Mouse (Mus musculus) neural tube, embryonic 13.5 days (tissue): ENCODE data around the gene Ubl3. TPM values are rescaled to one million over a fixed set of nuclear protein-coding genes. Genes with fewer than 3 reads are reported as not detected.

Source experiments
- ATAC-seq: fragments of 200-750 bp; cut with Nextera tagmentation; 2 replicates; pipeline ENCODE4 v1.8.0; 2017; ENCODE audit warnings: low read depth, mild to moderate bottlenecking, moderate TSS enrichment, moderate library complexity
- H3K27ac ChIP-seq: fragments of 300-500 bp; sonication (generic); replicated peaks from 2 replicates; pipeline ENCODE4 v1.5.1; 2015; ENCODE audit warnings: moderate library complexity, mild to moderate bottlenecking, inconsistent platforms
- H3K27me3 ChIP-seq: fragments of 300-500 bp; sonication (generic); 2 replicates; pipeline ENCODE4 v1.6.1; 2015; ENCODE audit warnings: mild to moderate bottlenecking, inconsistent platforms
- H3K36me3 ChIP-seq: fragments of 300-500 bp; sonication (generic); 2 replicates; pipeline ENCODE4 v1.6.1; 2015; ENCODE audit warnings: mild to moderate bottlenecking, inconsistent platforms
- H3K4me1 ChIP-seq: fragments of 300-500 bp; sonication (generic); replicated peaks from 2 replicates; pipeline ENCODE4 v1.6.1; 2015; ENCODE audit warnings: inconsistent platforms
- H3K4me2 ChIP-seq: fragments of 300-500 bp; sonication (generic); 2 replicates; pipeline ENCODE4 v1.6.1; 2015; ENCODE audit warnings: inconsistent platforms, mild to moderate bottlenecking, moderate library complexity
- H3K4me3 ChIP-seq: fragments of 300-500 bp; sonication (generic); 2 replicates; pipeline ENCODE4 v1.5.1; 2015; ENCODE audit warnings: mild to moderate bottlenecking, inconsistent platforms
- H3K9ac ChIP-seq: fragments of 300-500 bp; sonication (generic); 2 replicates; pipeline ENCODE4 v1.6.1; 2015; ENCODE audit warnings: moderate library complexity, mild to moderate bottlenecking, inconsistent platforms
- H3K9me3 ChIP-seq: fragments of 300-500 bp; sonication (generic); 2 replicates; pipeline ENCODE4 v1.6.1; 2016; ENCODE audit warnings: inconsistent platforms
- WGBS: fragments of 180-500 bp; shearing (Covaris S2); methylation state at CpG from one replicate; pipeline ENCODE4 v1.1.7; 2015; 5-methylcytosine and 5-hydroxymethylcytosine counted together
- polyA plus RNA-seq: library from polyadenylated mRNA; unstranded; fragments of >200 nt; fragmentation: Nextera tagmentation; extraction: Ambion mirVana; gene quantifications from 2 replicates; pipeline ENCODE4 v1.2.1, GENCODE M21; 2015

Gene Ubl3
- polyA plus RNA-seq, 1 experiment from 2014 or later = 103 TPM

DNA sequence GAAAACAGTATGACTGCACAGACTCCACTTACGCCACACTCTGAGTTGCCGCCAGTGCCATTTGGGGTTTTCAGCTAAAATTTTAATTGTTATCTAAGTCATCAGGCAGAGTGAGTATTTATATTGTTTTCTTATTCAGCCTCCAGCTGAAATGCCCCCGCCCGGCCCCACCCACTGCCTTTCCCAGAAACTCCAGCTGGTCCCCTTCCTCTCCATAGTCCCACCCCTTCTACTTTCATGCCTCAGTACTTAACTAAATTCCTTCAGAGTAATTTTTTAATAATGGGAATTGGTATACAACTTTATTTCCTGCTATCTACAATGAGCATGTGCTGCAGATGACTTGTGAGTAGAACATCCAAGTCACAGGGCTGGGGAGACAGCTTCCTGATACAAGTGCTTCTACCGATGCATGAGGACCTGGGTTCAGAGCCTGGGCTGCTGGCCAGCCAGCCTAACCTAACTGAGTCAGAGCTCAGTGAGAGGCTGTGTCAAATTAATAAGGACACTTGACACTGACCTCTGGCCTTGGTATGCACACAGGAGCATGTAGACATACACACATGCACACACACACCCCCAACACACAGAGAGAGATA lies 40.4 kb downstream of the Ubl3 start:
- 85% methylated on average over 5 of the region's 5 CpGs for WGBS
- no peaks in the 10 kb centered on the region for H3K9me3 ChIP-seq
- no peaks in the 10 kb centered on the region for H3K27me3 ChIP-seq
- H3K27ac ChIP-seq = no peak overlapping the region
- peaks cover 39% of the 10 kb centered on the region for H3K36me3 ChIP-seq
- H3K4me2 ChIP-seq = no peak overlapping the region
- H3K4me1 ChIP-seq = peaks cover 23% of the 10 kb centered on the region
- no peak overlapping the region for H3K9ac ChIP-seq
- H3K4me3 ChIP-seq = no peak overlapping the region
- no peak for ATAC-seq

DNA sequence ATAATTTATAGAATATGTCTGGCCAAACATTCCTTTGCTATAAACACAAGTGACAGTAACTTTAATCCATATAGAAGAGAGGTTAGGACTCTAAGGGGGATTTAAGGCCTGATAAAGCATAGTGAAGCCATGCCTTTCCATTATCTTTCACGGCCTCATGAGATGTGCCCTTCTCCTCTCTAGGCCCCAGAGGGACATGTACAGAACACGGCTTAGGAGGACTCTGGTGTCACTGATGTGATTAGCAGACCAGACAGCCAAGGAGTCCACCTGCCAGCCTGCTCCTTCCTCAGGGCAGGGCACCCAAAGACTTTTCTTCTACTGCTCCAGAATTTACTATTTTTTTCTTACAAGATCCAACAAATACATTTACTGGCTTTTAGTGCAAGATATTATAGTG lies 42.3 kb downstream of the Ubl3 start:
- Histone ChIP-seq H3K9ac (no peak overlapping the region), H3K4me2 (no peak overlapping the region), H3K27me3 (no peaks in the 10 kb centered on the region), H3K4me3 (no peak overlapping the region), H3K27ac (no peak overlapping the region), H3K4me1 (peaks cover 13% of the 10 kb centered on the region), H3K36me3 (peaks cover 58% of the 10 kb centered on the region), H3K9me3 (no peaks in the 10 kb centered on the region)
- no peak for ATAC-seq
- 84% methylated on average over 2 of the region's 2 CpGs for WGBS

DNA sequence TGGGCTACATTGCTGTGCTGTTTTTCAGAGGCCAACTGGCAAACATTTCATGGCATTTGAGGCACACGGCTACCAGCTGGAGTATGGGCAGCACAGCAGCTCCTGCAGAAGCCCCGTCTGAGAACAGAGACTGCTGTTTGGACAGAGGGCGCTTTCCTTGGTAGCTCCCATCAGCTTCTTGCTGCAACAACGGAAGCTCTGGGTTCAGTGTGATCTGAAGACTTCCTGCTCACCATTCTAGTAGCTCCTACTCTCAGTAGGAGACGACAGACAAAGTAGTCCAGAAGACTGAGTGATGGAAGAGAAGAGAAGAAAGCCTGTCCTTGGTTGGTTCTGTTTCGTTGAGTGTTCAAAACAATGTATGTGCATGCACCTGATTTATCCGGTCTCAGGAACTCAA lies 42.9 kb downstream of the Ubl3 start:
- Histone ChIP-seq H3K4me1 (peaks cover 13% of the 10 kb centered on the region), H3K9me3 (no peaks in the 10 kb centered on the region), H3K36me3 (peaks cover 60% of the 10 kb centered on the region), H3K27me3 (no peaks in the 10 kb centered on the region), H3K9ac (no peak overlapping the region), H3K4me2 (no peak overlapping the region), H3K4me3 (no peak overlapping the region), H3K27ac (no peak overlapping the region)
- ATAC-seq = no peak
- 81% methylated on average over 7 of the region's 7 CpGs for WGBS

DNA sequence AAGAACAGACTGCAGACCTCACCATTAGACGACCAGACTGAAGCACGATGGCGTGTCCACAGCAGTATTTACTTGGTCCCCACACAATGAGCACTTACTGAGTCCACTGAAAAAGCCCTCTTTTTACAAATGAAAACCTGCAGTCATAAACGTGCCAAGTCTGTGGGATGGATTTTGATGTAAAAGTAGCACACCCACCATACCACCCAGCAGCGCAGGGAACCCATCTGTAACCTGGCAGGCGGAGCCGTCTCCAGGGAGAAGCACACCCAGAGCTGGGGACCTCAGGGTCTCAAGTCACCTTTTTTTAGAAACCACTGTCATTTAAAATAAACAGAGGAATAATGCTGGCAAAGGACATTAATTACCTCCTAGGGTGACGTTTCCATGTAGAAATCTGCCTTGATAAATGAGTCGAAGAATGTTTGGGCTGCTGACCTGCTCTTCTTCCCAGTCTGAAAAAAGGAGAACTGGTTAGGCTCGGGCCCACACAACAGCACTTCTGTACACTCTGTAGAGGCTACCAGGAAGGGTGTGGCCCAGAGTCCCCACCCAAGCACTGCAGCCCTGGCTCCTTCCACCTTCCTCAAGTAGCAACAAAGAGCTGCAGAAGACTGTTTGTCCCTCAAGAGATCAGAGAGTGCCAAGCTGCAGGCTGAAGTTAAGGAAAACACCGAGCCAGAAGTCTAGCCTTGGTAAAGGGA lies 43.5 kb downstream of the Ubl3 start:
- no peak overlapping the region for H3K4me2 ChIP-seq
- no peaks in the 10 kb centered on the region for H3K27me3 ChIP-seq
- ATAC-seq = no peak
- H3K36me3 ChIP-seq = peaks cover 61% of the 10 kb centered on the region
- H3K9me3 ChIP-seq = no peaks in the 10 kb centered on the region
- no peak overlapping the region for H3K27ac ChIP-seq
- H3K9ac ChIP-seq = no peak overlapping the region
- no peak overlapping the region for H3K4me3 ChIP-seq
- peaks cover 13% of the 10 kb centered on the region for H3K4me1 ChIP-seq
- WGBS = 80% methylated on average over 11 of the region's 11 CpGs

DNA sequence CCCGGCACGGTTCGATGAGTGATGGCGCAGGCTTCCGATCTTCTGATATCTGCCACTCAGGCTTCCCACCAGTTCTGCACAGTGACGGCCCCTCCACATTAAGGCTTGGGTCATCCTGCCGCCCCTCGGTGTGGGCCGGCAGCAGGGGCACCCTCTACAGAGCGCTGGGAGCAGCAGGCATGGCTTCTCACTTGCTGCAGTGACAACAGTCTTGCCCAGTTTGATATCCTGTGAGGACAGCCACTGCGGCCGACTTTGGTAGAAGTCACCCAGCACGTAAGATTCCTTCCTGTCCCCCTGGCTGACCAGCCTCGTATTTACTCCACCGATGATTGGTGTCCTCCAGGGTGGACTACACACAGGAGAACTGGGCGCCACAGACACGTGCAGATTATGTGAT lies 47.2 kb downstream of the Ubl3 start:
- H3K9me3 ChIP-seq = no peaks in the 10 kb centered on the region
- H3K36me3 ChIP-seq = peaks cover 57% of the 10 kb centered on the region
- no peak overlapping the region for H3K9ac ChIP-seq
- H3K27me3 ChIP-seq = no peaks in the 10 kb centered on the region
- no peaks in the 10 kb centered on the region for H3K4me1 ChIP-seq
- WGBS = 93% methylated on average over 17 of the region's 17 CpGs
- no peak for ATAC-seq
- H3K27ac ChIP-seq = no peak overlapping the region
- H3K4me2 ChIP-seq = no peak overlapping the region
- no peak overlapping the region for H3K4me3 ChIP-seq

DNA sequence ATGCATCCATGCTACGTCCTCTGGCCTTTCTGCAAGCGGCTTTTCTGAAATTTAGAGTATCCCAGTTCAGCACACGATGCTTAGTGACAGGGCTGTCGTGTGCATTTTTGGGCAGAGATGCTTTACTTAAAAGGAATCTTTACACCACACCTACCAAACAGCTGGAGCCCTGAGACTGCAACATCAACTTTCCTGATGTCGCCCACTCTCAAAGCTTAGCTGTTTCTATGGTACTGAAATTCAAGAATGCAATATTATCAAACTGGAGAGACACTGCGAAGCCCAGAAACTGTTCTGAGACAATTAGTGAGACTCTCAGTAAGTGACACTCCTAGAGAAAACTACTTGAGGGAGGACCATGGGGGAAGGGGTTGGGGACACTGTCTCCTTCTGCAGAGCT lies 50.4 kb downstream of the Ubl3 start:
- H3K4me3 ChIP-seq = no peak overlapping the region
- H3K9me3 ChIP-seq = peaks cover 10% of the 10 kb centered on the region; the same call in 1 of the 2 replicates
- H3K9ac ChIP-seq = no peak overlapping the region
- no peak overlapping the region for H3K27ac ChIP-seq
- no peaks in the 10 kb centered on the region for H3K4me1 ChIP-seq
- no peaks in the 10 kb centered on the region for H3K27me3 ChIP-seq
- no peak overlapping the region for H3K4me2 ChIP-seq
- H3K36me3 ChIP-seq = peaks cover 32% of the 10 kb centered on the region
- no peak for ATAC-seq
- 93% methylated on average over 6 of the region's 6 CpGs for WGBS

DNA sequence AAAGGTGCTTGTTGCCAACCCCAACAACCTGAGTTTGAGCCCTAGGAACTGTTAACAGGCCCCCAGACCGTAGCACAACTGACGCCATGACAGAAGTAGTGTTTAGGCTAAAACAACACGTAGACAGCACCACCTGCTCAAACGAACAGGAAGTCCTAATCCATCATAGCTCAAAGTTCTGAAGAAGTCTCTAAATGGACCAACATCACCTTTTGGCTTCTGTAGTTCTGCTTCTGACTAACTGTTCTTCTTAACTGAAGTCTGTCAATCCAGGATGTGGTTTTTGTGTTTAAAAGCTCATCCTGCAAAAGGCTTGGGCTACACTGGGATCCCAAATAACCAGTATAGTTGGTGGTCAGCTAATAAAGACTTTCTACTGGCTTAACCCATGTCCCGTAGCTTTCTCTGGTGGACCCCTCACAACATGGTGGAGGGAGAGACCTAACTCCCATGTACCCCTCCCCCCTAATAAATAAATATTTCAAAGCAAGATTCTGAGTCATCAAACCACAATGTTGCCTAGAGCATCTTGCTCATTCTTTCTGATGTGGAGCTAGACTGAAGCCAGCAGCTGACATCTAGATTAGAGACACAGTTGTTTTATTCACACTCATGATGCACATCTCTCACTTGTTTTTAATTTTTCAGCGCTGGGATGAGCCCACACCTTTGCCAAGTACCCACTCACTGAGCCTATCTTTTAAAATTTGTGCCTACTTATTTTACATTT lies 51.2 kb downstream of the Ubl3 start:
- H3K4me1 ChIP-seq = no peaks in the 10 kb centered on the region
- peaks cover 23% of the 10 kb centered on the region for H3K36me3 ChIP-seq
- no peak for ATAC-seq
- no peak overlapping the region for H3K4me2 ChIP-seq
- H3K27me3 ChIP-seq = no peaks in the 10 kb centered on the region
- H3K27ac ChIP-seq = no peak overlapping the region
- no peak overlapping the region for H3K4me3 ChIP-seq
- H3K9ac ChIP-seq = no peak overlapping the region
- H3K9me3 ChIP-seq = peaks cover 11% of the 10 kb centered on the region; the same call in 1 of the 2 replicates
- WGBS = 96% methylated on average over 6 of the region's 6 CpGs

DNA sequence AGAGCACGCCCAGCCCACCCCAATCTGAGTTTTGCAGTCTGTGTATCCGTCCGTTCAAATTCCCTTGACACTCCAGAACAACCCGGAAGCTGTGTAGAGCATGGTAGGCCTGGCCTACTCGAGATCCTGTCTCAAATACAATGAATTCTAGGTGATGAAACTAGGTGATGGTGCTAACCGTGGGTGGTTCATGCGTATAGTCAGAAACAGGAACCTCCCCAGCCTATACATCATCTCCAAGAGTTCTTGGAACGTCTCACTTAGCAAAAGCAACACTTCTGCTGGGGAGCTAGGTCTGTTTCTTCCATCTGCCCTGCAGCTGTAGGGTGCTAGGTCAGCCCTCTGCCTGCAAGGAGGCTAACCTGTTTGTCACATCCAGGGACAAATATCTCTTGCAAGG lies 52.1 kb downstream of the Ubl3 start:
- no peaks in the 10 kb centered on the region for H3K4me1 ChIP-seq
- H3K4me3 ChIP-seq = no peak overlapping the region
- H3K9ac ChIP-seq = no peak overlapping the region
- peaks cover 11% of the 10 kb centered on the region; the same call in 1 of the 2 replicates for H3K9me3 ChIP-seq
- no peak overlapping the region for H3K27ac ChIP-seq
- WGBS = 89% methylated on average over 8 of the region's 8 CpGs
- no peak for ATAC-seq
- H3K4me2 ChIP-seq = no peak overlapping the region
- H3K36me3 ChIP-seq = peaks cover 15% of the 10 kb centered on the region
- H3K27me3 ChIP-seq = no peaks in the 10 kb centered on the region

DNA sequence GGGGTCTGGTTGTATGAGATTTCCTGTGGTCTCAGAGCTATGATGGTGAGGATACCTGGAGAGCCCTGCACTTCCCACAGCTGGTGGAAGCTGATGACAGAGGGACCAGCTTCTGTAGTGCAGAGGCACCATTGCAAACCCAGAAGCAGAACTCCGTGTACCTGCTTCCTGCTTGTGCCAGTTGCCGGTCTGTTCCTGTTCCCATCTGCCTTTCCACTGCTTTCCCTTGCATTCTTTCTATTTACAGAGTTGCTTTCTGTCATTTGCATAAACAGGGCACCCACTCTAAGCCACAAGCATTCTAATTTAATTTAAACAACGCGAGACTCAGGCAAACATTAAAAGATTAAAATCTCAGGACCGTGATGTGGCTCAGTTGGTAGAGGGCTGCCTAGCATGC lies 53.0 kb downstream of the Ubl3 start:
- Histone ChIP-seq H3K4me1 (no peaks in the 10 kb centered on the region), H3K4me3 (no peak overlapping the region), H3K27me3 (no peaks in the 10 kb centered on the region), H3K27ac (no peak overlapping the region), H3K36me3 (peaks cover 10% of the 10 kb centered on the region; the same call in 1 of the 2 replicates), H3K9ac (no peak overlapping the region), H3K4me2 (no peak overlapping the region), H3K9me3 (peaks cover 11% of the 10 kb centered on the region; the same call in 1 of the 2 replicates)
- WGBS = 82% methylated on average over 5 of the region's 5 CpGs
- no peak for ATAC-seq

DNA sequence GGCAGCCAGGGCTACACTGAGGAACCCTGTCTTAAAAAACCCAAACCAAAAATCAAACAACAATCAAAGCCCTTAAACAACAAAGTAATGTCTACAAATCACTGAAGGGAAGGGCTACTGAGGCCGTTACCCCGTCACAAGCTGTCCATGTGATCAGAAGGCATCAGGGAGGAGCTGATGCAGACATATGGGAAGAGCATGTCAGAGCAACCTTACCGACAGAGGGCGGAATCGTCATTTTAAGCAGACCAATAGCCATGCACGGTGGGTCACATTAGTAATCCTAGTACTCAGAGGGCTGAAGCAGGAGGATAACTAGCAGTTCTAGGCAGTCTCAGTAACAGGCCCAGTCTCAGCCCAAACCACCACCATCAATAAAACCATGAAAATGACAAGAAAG lies 56.6 kb downstream of the Ubl3 start:
- Histone ChIP-seq H3K4me3 (no peak overlapping the region), H3K9me3 (peaks cover 11% of the 10 kb centered on the region; the same call in 1 of the 2 replicates), H3K27ac (no peak overlapping the region), H3K9ac (no peak overlapping the region), H3K27me3 (no peaks in the 10 kb centered on the region), H3K4me1 (no peaks in the 10 kb centered on the region; the same call in 1 of the 2 replicates), H3K36me3 (0 out of 2 replicates have a peak, but pooled peaks cover 3% of the 10 kb centered on the region), H3K4me2 (no peak overlapping the region)
- no peak for ATAC-seq
- 86% methylated on average over 6 of the region's 6 CpGs for WGBS

DNA sequence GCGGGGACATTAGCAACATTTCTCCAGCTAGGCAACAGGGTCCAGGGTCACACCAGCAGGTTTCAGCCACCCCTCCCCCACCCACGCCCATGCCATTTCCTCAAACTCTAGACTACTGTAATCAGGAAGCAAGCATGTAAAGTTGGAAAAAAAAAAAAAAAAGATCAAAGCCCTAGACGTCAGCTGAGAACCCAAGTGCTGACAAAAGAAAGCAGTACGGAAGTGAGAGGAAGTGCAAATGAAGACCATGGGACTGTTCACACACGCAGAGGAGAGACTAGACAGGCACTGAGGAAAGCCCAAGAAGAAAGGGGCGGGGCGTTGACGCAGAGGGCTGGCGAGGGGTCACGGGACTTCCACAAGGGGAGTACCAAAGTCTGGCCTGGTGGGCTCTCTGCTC lies 57.4 kb downstream of the Ubl3 start:
- Histone ChIP-seq H3K27ac (no peak overlapping the region), H3K36me3 (0 out of 2 replicates have a peak, but pooled peaks cover 3% of the 10 kb centered on the region), H3K9me3 (peaks cover 11% of the 10 kb centered on the region; the same call in 1 of the 2 replicates), H3K4me1 (peaks cover 3% of the 10 kb centered on the region), H3K27me3 (no peaks in the 10 kb centered on the region), H3K4me3 (no peak overlapping the region), H3K9ac (no peak overlapping the region), H3K4me2 (no peak overlapping the region)
- ATAC-seq = no peak
- WGBS = 67% methylated on average over 10 of the region's 10 CpGs

DNA sequence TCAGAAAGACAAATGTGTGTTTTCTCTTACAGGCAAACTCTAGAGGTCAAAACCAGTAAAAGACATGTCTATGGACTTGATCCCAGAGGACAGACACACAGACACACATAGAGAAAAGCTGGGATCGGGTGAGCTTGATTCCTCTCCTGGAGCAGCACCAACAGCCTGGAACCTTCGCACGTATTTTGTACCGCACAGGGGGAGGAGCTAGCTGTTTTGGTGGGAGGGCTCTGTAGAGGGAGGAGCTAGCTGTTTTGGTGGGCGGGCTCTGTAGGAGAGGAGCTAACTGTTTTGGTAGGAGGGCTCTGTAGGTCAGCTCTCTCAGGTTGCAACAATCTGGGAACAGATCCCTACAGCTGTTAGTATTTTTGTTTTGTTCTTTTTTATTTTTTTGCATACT lies 58.3 kb downstream of the Ubl3 start:
- WGBS = 91% methylated on average over 5 of the region's 5 CpGs

More for the DNA sequence above, 58.3 kb downstream of the Ubl3 start:
- Histone ChIP-seq H3K9ac (no peak overlapping the region), H3K27ac (no peak overlapping the region), H3K4me2 (no peak overlapping the region), H3K36me3 (0 out of 2 replicates have a peak, but pooled peaks cover 3% of the 10 kb centered on the region), H3K4me3 (no peak overlapping the region), H3K27me3 (no peaks in the 10 kb centered on the region), H3K9me3 (peaks cover 11% of the 10 kb centered on the region; the same call in 1 of the 2 replicates), H3K4me1 (peaks cover 12% of the 10 kb centered on the region)
- no peak for ATAC-seq
